Mouse (Mus musculus): ENCODE measurements at regions not wholly inside any gene's neighbourhood (a gene's known extent, or its start where the extent isn't known, plus 50 kb on each side); places are given as distances from the start of the nearest gene placed in this dataset.

DNA sequence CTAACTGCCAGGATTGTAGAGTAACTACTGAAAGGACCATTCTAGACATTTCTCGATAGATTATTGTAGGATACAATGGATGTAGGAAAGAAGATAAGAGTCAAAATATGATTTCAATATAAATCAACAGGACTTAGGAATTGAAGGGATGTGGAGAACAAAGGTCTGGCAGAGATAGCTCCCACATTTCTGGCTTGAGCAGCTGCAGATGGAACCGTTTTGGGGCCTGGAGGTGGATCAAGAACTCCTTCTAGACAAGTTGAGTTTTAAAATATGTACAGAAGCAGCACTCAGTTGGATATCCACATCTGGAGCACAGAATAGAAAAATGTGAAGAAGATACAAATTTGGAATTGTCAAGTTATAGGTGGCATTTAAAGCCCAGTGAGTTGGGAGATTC is 901.9 kb upstream of the Gm7489 start:
- WGBS = 80% methylated on average over 2 of the region's 2 CpGs
- Histone ChIP-seq H3K4me3 (ENCODE audit: low read depth, low read length) (no peak overlapping the region), H3K27ac (ENCODE audit: insufficient read depth, low read depth, low read length) (no peak overlapping the region), H3K4me1 (ENCODE audit: control insufficient read depth, insufficient read depth, insufficient read length, low read length) (no peaks in the 10 kb centered on the region), H3K36me3 (ENCODE audit: control insufficient read depth, insufficient read depth, low read length) (no peaks in the 10 kb centered on the region), H3K27me3 (ENCODE audit: control insufficient read depth, insufficient read depth, low read length) (no peaks in the 10 kb centered on the region)
- TF ChIP-seq POLR2A (IDR thresholded peaks at IDR 0.05; ENCODE audit: low read depth, low read length) (no peak), CTCF (IDR thresholded peaks at IDR 0.05; ENCODE audit: extremely low read depth, insufficient read length, insufficient replicate concordance, low read depth, low read length) (no peak)

DNA sequence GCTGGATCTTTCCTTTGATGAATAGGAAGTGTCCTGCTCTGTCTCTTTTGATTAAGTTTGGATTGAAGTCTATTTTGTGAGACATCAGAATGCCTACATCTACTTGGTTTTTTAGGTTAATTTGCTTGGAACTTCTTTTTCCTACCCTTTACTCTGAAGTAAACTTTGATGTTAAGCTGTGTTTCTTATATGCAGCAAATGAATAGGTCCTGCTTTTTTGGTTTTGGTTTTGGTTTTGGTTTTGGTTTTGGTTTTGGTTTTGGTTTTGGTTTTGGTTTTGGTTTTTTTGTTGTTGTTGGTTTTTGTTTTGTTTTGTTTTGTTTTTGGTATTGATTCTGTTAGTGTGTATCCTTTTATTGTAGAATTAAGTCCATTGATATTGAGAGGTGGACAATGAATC is 894.1 kb upstream of the Gm7489 start:
- no peak for TF ChIP-seq POLR2A (IDR thresholded peaks at IDR 0.05; ENCODE audit: low read depth, low read length)
- no peak for TF ChIP-seq CTCF (IDR thresholded peaks at IDR 0.05; ENCODE audit: extremely low read depth, insufficient read length, insufficient replicate concordance, low read depth, low read length)

DNA sequence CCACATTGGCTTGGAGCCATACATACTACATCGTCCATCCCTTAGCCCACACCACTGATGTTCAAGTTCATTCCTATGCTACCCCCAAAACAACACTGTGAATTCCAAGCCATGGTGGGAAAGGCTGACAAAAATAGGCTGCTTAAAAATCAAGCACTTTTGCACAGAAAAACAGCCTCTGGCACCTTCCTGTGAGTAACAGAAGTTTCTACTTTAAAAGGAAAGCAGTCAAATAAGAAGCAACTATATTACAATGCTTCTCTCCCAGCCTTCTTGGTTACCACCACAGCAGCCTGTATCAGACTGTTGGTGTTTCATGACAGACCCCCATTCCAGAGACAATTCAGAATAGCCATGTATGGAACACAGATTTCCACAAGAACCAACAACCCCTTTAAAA is 890.4 kb upstream of the Gm7489 start:
- H3K27ac ChIP-seq (ENCODE audit: insufficient read depth, low read depth, low read length) = no peak overlapping the region
- no peak overlapping the region for H3K4me3 ChIP-seq (ENCODE audit: low read depth, low read length)
- no peaks in the 10 kb centered on the region for H3K4me1 ChIP-seq (ENCODE audit: control insufficient read depth, insufficient read depth, insufficient read length, low read length)
- TF ChIP-seq CTCF (IDR thresholded peaks at IDR 0.05; ENCODE audit: extremely low read depth, insufficient read length, insufficient replicate concordance, low read depth, low read length) (no peak), POLR2A (IDR thresholded peaks at IDR 0.05; ENCODE audit: low read depth, low read length) (no peak)
- H3K36me3 ChIP-seq (ENCODE audit: control insufficient read depth, insufficient read depth, low read length) = no peaks in the 10 kb centered on the region
- H3K27me3 ChIP-seq (ENCODE audit: control insufficient read depth, insufficient read depth, low read length) = no peaks in the 10 kb centered on the region
- WGBS = 89% methylated on average over 1 of the region's 1 CpGs

More for the DNA sequence above, 894.1 kb upstream of the Gm7489 start:
- Histone ChIP-seq H3K4me3 (ENCODE audit: low read depth, low read length) (no peak overlapping the region), H3K4me1 (ENCODE audit: control insufficient read depth, insufficient read depth, insufficient read length, low read length) (no peaks in the 10 kb centered on the region), H3K27me3 (ENCODE audit: control insufficient read depth, insufficient read depth, low read length) (no peaks in the 10 kb centered on the region), H3K36me3 (ENCODE audit: control insufficient read depth, insufficient read depth, low read length) (no peaks in the 10 kb centered on the region), H3K27ac (ENCODE audit: insufficient read depth, low read depth, low read length) (no peak overlapping the region)

DNA sequence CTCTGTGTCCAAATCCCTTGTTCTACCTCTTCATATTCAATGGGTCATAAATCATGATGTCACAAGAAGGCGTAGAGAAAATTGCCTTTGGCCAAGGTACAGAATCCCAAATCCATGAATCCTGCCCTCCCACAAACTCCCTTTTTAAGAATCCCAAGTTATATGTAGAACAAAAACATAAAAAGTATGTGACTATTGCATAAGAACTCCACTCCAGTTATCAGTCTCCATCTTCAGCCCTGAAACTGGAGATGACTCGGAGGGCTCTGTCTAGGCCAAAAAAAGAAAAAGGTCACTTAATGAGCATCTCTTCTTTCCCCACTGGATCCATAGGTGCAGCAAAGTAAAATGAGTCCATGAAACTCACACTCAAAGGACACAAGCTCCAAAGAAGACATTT is 885.5 kb upstream of the Gm7489 start:
- no peak for TF ChIP-seq POLR2A (IDR thresholded peaks at IDR 0.05; ENCODE audit: low read depth, low read length)
- no peaks in the 10 kb centered on the region for H3K4me1 ChIP-seq (ENCODE audit: control insufficient read depth, insufficient read depth, insufficient read length, low read length)
- WGBS = 77% methylated on average over 2 of the region's 2 CpGs
- H3K4me3 ChIP-seq (ENCODE audit: low read depth, low read length) = no peak overlapping the region
- no peak overlapping the region for H3K27ac ChIP-seq (ENCODE audit: insufficient read depth, low read depth, low read length)
- H3K36me3 ChIP-seq (ENCODE audit: control insufficient read depth, insufficient read depth, low read length) = no peaks in the 10 kb centered on the region
- no peaks in the 10 kb centered on the region for H3K27me3 ChIP-seq (ENCODE audit: control insufficient read depth, insufficient read depth, low read length)

DNA sequence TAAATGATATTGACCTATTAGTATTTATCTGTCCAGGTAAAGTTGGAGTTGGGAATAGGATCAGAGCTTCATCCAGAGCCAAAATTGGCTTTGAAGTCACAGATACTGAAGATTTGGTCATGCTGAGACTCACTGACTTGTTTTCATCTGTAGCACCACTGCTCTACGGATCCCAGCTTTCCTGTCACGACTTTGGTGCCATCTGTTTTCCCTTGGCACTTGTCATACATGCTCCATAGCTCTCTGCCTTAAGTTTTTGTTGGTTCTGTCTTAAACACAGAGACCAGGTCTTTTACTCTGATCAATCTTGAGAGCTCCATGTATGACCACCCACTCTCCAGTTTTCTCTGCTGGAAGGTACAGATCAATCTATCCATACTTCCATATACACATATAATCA is 884.9 kb upstream of the Gm7489 start:
- Histone ChIP-seq H3K27ac (ENCODE audit: insufficient read depth, low read depth, low read length) (no peak overlapping the region), H3K27me3 (ENCODE audit: control insufficient read depth, insufficient read depth, low read length) (no peaks in the 10 kb centered on the region), H3K4me1 (ENCODE audit: control insufficient read depth, insufficient read depth, insufficient read length, low read length) (no peaks in the 10 kb centered on the region), H3K4me3 (ENCODE audit: low read depth, low read length) (no peak overlapping the region), H3K36me3 (ENCODE audit: control insufficient read depth, insufficient read depth, low read length) (no peaks in the 10 kb centered on the region)
- TF ChIP-seq POLR2A (IDR thresholded peaks at IDR 0.05; ENCODE audit: low read depth, low read length) (no peak), CTCF (IDR thresholded peaks at IDR 0.05; ENCODE audit: extremely low read depth, insufficient read length, insufficient replicate concordance, low read depth, low read length) (no peak)
- 89% methylated on average over 2 of the region's 2 CpGs for WGBS

DNA sequence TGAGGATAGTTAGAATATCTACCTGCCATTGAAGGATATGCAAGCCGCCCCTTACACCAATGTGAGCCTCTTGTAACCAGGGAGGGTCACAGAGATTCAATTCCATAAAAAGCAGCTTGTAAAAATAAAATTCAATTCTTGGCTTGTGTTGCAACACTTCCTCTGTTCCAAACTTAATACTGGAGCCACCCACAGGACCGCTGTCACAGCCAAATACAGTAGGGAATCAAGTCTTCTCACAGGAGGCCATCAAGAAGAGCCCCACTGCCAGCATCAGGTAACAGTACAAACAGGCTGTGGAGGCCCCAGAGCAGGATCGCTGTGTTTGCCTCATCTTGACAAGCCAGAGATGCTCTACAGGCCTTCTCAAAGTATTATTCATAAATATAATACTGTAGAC is 883.3 kb upstream of the Gm7489 start:
- no peaks in the 10 kb centered on the region for H3K36me3 ChIP-seq (ENCODE audit: control insufficient read depth, insufficient read depth, low read length)

DNA sequence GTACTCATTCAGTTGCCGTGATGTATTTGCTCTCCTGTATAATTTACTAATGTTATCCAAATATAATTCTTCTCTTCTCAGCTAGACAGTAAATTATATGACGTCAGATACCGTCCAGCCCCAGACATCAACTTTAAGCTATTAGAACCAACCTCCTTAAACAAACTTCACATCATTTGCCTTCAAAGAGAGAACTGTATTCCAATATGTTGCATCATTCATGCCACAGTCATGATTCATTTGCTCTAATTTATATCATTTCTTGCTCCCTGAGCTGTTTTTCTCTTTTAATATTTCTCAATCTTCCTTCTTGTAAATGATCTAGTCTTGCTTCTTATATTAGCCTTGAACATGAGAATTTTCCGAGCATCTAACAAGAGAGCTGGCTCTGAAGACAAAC is 882.7 kb upstream of the Gm7489 start:
- whole genome bisulfite sequencing = 71% methylated on average over 4 of the region's 4 CpGs
- H3K4me1 ChIP-seq (ENCODE audit: control insufficient read depth, insufficient read depth, insufficient read length, low read length) = no peaks in the 10 kb centered on the region
- no peak overlapping the region for H3K4me3 ChIP-seq (ENCODE audit: low read depth, low read length)
- TF ChIP-seq POLR2A (IDR thresholded peaks at IDR 0.05; ENCODE audit: low read depth, low read length) (no peak), CTCF (IDR thresholded peaks at IDR 0.05; ENCODE audit: extremely low read depth, insufficient read length, insufficient replicate concordance, low read depth, low read length) (no peak)
- H3K27me3 ChIP-seq (ENCODE audit: control insufficient read depth, insufficient read depth, low read length) = no peaks in the 10 kb centered on the region
- no peak overlapping the region for H3K27ac ChIP-seq (ENCODE audit: insufficient read depth, low read depth, low read length)
- H3K36me3 ChIP-seq (ENCODE audit: control insufficient read depth, insufficient read depth, low read length) = no peaks in the 10 kb centered on the region

More for the DNA sequence above, 883.3 kb upstream of the Gm7489 start:
- Histone ChIP-seq H3K4me1 (ENCODE audit: control insufficient read depth, insufficient read depth, insufficient read length, low read length) (no peaks in the 10 kb centered on the region), H3K27me3 (ENCODE audit: control insufficient read depth, insufficient read depth, low read length) (no peaks in the 10 kb centered on the region), H3K4me3 (ENCODE audit: low read depth, low read length) (no peak overlapping the region), H3K27ac (ENCODE audit: insufficient read depth, low read depth, low read length) (no peak overlapping the region)
- WGBS = 72% methylated on average over 3 of the region's 3 CpGs
- no peak for TF ChIP-seq POLR2A (IDR thresholded peaks at IDR 0.05; ENCODE audit: low read depth, low read length)
- TF ChIP-seq CTCF (IDR thresholded peaks at IDR 0.05; ENCODE audit: extremely low read depth, insufficient read length, insufficient replicate concordance, low read depth, low read length) = no peak

DNA sequence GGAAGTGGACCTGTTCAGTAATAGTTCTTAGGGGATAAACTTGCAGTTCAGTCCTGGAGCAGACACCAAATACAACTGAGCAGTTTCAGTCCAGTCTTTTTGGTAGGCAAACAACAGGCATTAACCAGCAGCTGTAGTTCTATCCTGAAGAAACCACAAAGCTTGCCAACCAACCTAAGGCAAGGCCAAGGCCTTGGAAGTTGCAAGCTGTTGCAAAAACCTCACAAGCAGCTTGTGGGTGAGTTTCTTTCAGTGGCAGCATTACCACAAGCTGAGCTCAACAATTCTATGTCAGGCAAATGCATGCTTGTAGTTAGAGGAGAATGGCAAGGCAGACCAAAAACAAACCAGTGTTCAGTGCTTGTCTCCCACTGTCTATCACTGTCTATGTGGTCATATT is 880.6 kb upstream of the Gm7489 start:
- TF ChIP-seq CTCF (IDR thresholded peaks at IDR 0.05; ENCODE audit: extremely low read depth, insufficient read length, insufficient replicate concordance, low read depth, low read length) (no peak), POLR2A (IDR thresholded peaks at IDR 0.05; ENCODE audit: low read depth, low read length) (no peak)
- no peaks in the 10 kb centered on the region for H3K4me1 ChIP-seq (ENCODE audit: control insufficient read depth, insufficient read depth, insufficient read length, low read length)
- no peaks in the 10 kb centered on the region for H3K27me3 ChIP-seq (ENCODE audit: control insufficient read depth, insufficient read depth, low read length)
- no peaks in the 10 kb centered on the region for H3K36me3 ChIP-seq (ENCODE audit: control insufficient read depth, insufficient read depth, low read length)
- H3K27ac ChIP-seq (ENCODE audit: insufficient read depth, low read depth, low read length) = no peak overlapping the region
- H3K4me3 ChIP-seq (ENCODE audit: low read depth, low read length) = no peak overlapping the region

Measured in small intestine, adult 2 months (tissue).